Mouse (Mus musculus): ENCODE measurements around the gene Gjd3. TPM values are rescaled to one million over a fixed set of nuclear protein-coding genes. Genes with fewer than 3 reads are reported as not detected.
A peak's percentile ranks its signal among the peaks of the same experiment; 100 is the strongest.

Gjd3 gene
- total and polyA plus RNA-seq, 3 experiments, result not detected

- Histone ChIP-seq H3K27ac (ENCODE audit: control insufficient read depth, low read depth, low read length) (peak overlapping the region; percentile 58), H3K36me3 (ENCODE audit: control insufficient read depth in 1 of 2, insufficient read depth in 2 of 2, low read length in 2 of 2) (peaks cover 0 to 7% of the 10 kb centered on the region in 2 experiments; a peak in 2 of 4 replicates), H3K9me3 (replicated peaks; ENCODE audit: insufficient read depth, low read length) (no peaks in the 10 kb centered on the region), H3K27me3 (ENCODE audit: control insufficient read depth in 1 of 2, insufficient read depth in 2 of 2, low read length in 2 of 2) (no peaks in the 10 kb centered on the region), H3K9ac (ENCODE audit: control insufficient read depth, low read depth, low read length, poor library complexity, severe bottlenecking) (peak overlapping the region; percentile 87), H3K4me3 (ENCODE audit: control insufficient read depth in 1 of 2, insufficient read depth in 1 of 2, low read depth in 2 of 2, low read length in 2 of 2) (peak overlapping the region; percentile 65 to 100), H3K4me1 (ENCODE audit: control insufficient read depth in 1 of 2, insufficient read depth in 2 of 2, low read length in 2 of 2) (peaks cover 15 to 35% of the 10 kb centered on the region in 2 experiments), H3K79me2 (ENCODE audit: control insufficient read depth, insufficient read depth, low read length, poor library complexity) (peaks cover 16% of the 10 kb centered on the region)
- DNase-seq (ENCODE audit: low read depth, low spot score), result peak; percentile 97
- no peak for TF ChIP-seq SMC3 (IDR thresholded peaks at IDR 0.05; ENCODE audit: low read depth, low read length)
- TF ChIP-seq E2F4 (IDR thresholded peaks at IDR 0.05; ENCODE audit: borderline replicate concordance, low read depth, low read length), result no peak
- TF ChIP-seq HCFC1 (IDR thresholded peaks at IDR 0.05; ENCODE audit: low read depth, low read length), result peak; percentile 49
- no peak for TF ChIP-seq MYB (IDR thresholded peaks at IDR 0.05; ENCODE audit: low read depth, low read length)
- no peak for TF ChIP-seq ZC3H11A (IDR thresholded peaks at IDR 0.05; ENCODE audit: low read depth, low read length)
- no peak for TF ChIP-seq GATA1 (IDR thresholded peaks at IDR 0.05; ENCODE audit: low read depth, low read length)
- TF ChIP-seq USF1 (IDR thresholded peaks at IDR 0.05; ENCODE audit: low read depth, low read length), result peak; percentile 94
- TF ChIP-seq CHD1 (IDR thresholded peaks at IDR 0.05; ENCODE audit: low read depth, low read length), result no peak
- no peak for TF ChIP-seq ZKSCAN1 (IDR thresholded peaks at IDR 0.05; ENCODE audit: low read depth, low read length)
- no peak for TF ChIP-seq GABPA (IDR thresholded peaks at IDR 0.05; ENCODE audit: low read depth, low read length)
- peak; percentile 33; the same call in 1 of the 2 replicates for TF ChIP-seq TCF12 (IDR thresholded peaks at IDR 0.05; ENCODE audit: low read depth, low read length)
- peak; percentile 90 for TF ChIP-seq MXI1 (IDR thresholded peaks at IDR 0.05; ENCODE audit: low read depth, low read length)
- peak; percentile 97 for TF ChIP-seq BHLHE40 (IDR thresholded peaks at IDR 0.05; ENCODE audit: borderline replicate concordance, low read depth, low read length)
- TF ChIP-seq USF2 (IDR thresholded peaks at IDR 0.05; ENCODE audit: borderline replicate concordance in 1 of 2, insufficient read depth in 1 of 2, low read depth in 1 of 2, low read length in 2 of 2), result peak in 1 of 2 experiments; percentile 64; a peak in 2 of 4 replicates
- no peak for TF ChIP-seq JUND (IDR thresholded peaks at IDR 0.05; ENCODE audit: low read depth, low read length)
- no peak for TF ChIP-seq ZMIZ1 (IDR thresholded peaks at IDR 0.05; ENCODE audit: low read depth, low read length)
- TF ChIP-seq EP300 (IDR thresholded peaks at IDR 0.05; ENCODE audit: low read depth in 1 of 2, low read length in 2 of 2), result no peak; a peak in 1 of 4 replicates
- no peak for TF ChIP-seq CTCF (IDR thresholded peaks at IDR 0.05 in 2 of 3, conservative IDR thresholded peaks at IDR 0.05 in 1 of 3; ENCODE audit: control insufficient read depth in 1 of 3, insufficient read depth in 1 of 3, low read depth in 2 of 3, low read length in 3 of 3, poor library complexity in 1 of 3, severe bottlenecking in 1 of 3)
- peak; percentile 76 for TF ChIP-seq MAX (IDR thresholded peaks at IDR 0.05; ENCODE audit: low read length)
- no peak for TF ChIP-seq NRF1 (IDR thresholded peaks at IDR 0.05; ENCODE audit: insufficient read depth, low read depth, low read length, poor library complexity, severe bottlenecking)
- TF ChIP-seq SIN3A (IDR thresholded peaks at IDR 0.05; ENCODE audit: low read length), result peak; percentile 86
- no peak for TF ChIP-seq MEF2A (IDR thresholded peaks at IDR 0.05; ENCODE audit: extremely low read depth, insufficient replicate concordance, low read depth, low read length, poor library complexity, severe bottlenecking)
- TF ChIP-seq ELF1 (IDR thresholded peaks at IDR 0.05; ENCODE audit: low read depth, low read length), result no peak; the same call in 1 of the 2 replicates
- no peak for TF ChIP-seq ETS1 (IDR thresholded peaks at IDR 0.05; ENCODE audit: low read depth, low read length)
- peak; percentile 35 for TF ChIP-seq NELFE (IDR thresholded peaks at IDR 0.05; ENCODE audit: low read depth, low read length)
- TF ChIP-seq TBP (IDR thresholded peaks at IDR 0.05; ENCODE audit: low read depth, low read length), result no peak
- no peak for TF ChIP-seq MAFK (IDR thresholded peaks at IDR 0.05; ENCODE audit: borderline replicate concordance, low read depth, low read length)
- TF ChIP-seq POLR2A (IDR thresholded peaks at IDR 0.05; ENCODE audit: control insufficient read depth in 1 of 2, insufficient read depth in 1 of 2, low read depth in 1 of 2, low read length in 2 of 2, poor library complexity in 1 of 2), result peak in 1 of 2 experiments; percentile 52; a peak in 1 of 4 replicates
- TF ChIP-seq UBTF (IDR thresholded peaks at IDR 0.05; ENCODE audit: borderline replicate concordance, insufficient read depth, low read depth, low read length), result no peak
- TF ChIP-seq ZNF384 (IDR thresholded peaks at IDR 0.05; ENCODE audit: low read depth, low read length), result no peak
- TF ChIP-seq POLR2AphosphoS5 (IDR thresholded peaks at IDR 0.05; ENCODE audit: borderline replicate concordance, low read depth, low read length), result no peak
- TF ChIP-seq RCOR1 (IDR thresholded peaks at IDR 0.05; ENCODE audit: low read depth, low read length), result no peak
- TF ChIP-seq MAZ (IDR thresholded peaks at IDR 0.05; ENCODE audit: low read depth, low read length), result peak; percentile 94
Observed at GRCm38 (mm10) chr11:98937410-98937913, 45.4 kb downstream of the Gjd3 start.

Measured in MEL (cell line).